Mouse (Mus musculus): ENCODE results near the gene Pxylp1.

The Pxylp1 gene

DNA sequence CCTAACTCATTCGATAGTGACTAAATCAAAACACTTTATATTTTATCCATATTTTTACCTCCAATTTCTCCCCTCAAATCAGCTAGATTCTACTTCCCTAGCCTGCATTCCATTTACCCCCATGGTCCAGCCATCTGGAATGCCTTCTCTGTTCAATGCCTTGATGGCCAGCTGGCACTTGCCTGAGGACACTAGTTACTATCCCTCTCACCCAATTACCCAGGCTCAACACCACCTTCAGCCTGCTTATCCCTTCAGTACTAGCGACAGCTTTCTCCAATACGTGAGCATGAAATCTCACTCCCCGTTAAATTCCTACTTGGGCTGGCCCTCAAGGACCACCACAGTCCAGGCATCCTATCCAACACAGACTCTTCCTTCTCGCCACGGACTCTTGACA, 2.2 kb downstream of the Pxylp1 start:
- DNase-seq = no peak

DNA sequence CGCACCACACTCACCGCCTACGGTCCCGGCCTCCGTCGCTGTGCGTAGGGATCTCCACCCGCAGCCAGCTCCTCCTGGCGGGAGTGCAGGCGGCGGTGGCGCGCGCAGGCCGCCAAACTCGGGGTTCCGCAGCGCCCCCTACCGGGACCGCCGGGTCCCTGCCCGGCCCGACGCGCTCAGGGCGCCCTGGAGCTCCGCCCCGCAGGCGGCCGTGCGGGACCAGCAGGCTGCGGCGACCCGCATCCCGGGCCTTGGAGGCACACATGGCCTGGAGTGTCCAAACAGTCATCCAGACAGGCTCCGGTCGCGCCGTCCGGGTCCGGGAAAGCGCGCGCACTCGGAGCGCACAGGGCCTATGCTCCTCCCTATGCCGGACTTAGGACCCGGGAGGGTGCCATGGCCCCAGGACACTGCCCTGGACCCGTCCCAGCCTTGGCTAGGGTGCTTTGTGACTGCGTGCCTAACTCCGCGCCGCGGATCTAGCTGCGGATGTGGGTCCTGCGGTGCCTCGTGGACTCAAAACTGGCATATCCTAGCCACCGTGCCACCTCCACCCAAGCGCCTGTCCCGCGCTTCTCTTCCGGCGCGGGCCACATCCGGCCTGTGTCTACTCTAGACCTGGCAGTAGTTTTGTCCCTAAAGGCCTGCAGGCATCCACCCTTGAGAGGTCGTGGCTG, 3.0 kb downstream of the Pxylp1 start:
- DNase-seq = peak; percentile 83 to 86

DNA sequence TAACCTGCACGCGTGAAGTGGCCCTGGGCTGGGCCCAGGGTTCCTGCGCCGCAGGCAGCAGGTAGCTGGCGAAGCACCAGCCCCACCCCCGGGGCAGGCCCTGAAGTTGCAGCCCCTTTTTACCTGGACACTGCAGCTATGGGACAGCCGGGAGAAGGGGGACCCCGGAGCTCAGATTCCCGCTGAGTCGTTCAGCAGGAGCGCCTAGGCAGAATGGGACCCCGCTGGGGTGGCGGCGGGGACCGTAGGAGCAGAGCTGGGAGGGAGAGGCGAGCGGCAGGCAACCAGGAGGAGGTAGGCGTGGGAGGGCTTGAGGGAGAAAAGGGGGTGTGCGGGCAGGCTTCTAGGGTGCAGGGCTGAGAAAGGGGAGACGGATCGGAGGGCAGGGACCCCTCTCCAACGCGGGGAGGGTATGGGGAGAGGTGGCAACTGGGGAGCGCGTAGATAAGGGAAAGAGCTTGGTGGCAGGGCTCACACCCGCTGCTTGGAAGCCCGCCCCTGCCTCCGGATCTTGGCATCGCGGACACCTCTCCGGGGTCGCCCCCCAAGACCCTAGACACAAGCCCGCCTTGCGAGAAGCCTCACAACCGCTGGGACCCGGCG, 3.6 kb downstream of the Pxylp1 start:
- DNase-seq = peak; percentile 59 to 63

DNA sequence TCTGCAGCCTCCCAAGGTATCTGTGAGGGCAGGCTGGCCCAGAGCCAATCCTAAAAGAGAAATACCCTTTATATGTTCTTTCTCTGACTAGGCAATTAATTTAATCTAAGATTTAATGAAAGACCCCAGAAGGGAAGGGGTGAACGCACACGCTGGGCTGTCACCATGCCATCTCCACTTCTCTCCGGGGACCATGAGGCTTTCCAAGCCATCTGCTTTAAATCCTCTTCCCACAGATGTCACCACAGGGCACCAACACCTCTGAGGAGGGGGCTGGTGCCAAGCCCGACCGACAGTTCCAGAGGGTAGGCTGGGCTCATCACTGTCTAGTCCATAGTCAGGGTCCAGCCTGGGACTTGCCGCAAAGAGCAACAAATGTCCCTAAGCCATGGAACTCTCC, 4.5 kb downstream of the Pxylp1 start:
- no peak for DNase-seq

DNA sequence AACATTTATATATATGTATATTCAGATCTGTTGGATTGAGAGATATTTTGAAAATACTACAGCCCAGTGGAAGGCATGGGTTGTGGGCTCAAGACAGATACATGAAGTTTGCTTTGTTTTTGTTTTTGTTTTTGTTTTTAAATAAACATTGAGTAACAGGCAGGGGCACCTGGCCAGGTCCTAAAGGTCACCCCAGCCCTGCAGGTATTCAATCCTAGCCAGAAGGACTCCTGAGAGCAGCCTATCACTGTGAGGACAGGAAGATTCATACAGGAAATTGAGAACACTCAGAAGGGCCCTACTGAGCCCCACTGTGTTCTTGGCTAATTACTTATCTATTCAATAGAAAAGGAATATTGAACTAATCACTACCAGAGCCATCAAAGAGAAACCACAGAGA, 5.0 kb downstream of the Pxylp1 start:
- DNase-seq = no peak

DNA sequence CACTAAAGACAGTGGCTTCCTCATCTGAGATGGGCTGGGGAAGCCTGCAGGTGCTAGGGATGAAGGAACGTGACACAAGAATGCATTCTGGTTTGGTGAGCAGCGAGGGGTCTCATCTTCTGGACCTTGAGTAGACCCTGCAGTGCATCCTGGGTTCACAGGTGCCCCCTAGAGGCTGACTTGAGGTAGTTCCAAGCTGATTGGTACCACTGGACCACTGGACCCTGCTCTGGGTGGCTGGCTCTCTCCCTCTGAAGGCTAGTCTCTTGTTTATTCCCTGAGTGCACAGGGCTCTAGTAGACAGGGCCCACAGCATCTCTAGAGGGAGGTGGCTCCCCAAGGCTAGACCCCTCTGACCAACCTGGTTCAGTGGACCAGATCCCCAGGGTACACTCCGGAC, 6.7 kb downstream of the Pxylp1 start:
- peak; percentile 21 to 30 for DNase-seq

DNA sequence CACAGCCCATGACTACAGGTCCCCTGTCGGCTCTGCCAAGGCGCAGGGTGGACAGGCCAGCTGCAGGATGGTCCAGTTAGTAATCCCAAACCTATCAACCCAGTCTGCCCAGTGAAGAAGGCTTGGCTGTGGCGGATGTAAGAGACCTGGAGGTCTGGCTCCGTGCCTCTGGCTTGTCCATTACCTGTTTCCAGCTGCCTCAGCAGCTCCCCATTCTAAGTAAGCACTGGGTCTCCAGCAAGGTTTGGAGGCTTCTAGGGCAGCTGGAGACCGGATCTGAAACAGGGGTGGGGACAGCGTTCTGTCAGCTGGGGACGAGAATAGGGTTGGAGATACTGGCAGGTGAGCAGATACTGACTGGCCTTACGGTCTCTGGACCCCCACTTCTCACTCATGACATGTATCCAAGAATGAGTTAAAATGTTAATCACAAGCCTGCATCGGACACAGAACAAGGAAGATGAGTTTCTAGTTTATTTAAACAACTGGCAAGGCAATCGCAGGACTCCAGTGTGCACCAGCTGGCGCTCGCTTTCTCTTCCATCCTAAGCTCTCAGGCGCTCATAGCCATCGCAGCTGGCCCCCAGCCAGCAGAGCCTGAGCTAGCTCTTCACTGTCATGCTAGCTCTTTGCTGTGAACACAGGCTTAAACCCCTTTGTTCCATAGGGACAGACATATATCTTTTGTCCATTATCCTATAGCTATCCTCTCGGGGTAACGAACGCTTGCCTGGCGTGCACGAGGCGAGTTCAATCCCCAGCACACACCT, 9.8 kb downstream of the Pxylp1 start:
- DNase-seq = no peak

DNA sequence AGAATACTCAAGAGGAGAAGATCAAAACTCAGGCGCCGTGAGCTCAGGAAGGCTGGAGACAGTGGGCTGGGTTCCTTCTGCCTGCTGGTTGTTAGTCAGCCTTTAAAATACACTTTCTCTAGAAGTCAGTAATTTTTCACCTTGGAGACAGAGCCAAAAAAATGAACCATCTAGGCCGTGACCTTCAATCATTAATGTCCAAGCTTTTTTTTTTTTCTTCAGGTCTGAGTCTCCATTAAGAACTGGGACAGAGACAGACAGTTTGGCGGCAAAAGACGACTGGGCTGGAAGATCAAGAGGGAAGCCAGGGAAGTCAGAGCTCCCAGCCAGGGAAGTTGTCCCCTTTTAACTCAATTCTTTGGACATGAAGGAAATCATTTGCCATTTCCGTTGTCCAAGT, 10.6 kb downstream of the Pxylp1 start:
- no peak for DNase-seq

DNA sequence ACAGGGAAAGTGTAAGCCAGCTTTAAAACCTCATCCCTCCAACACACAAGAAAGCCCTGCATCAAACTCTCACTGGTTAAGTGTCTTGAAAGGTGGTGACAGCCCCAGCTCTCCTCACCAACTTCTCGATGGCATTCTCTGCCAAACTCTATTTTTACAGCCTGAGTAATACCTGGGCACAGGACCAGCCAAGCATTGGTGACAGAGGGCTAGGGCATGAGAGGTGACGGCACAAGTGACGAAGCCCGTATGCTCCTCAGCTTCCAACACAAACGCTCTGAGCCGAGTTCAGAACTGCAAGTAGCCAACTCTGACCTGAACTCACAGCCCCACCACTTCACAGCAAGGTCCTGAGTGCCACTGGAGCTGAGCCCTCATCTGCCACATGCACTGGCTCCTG, 13.4 kb downstream of the Pxylp1 start:
- no peak for DNase-seq

DNA sequence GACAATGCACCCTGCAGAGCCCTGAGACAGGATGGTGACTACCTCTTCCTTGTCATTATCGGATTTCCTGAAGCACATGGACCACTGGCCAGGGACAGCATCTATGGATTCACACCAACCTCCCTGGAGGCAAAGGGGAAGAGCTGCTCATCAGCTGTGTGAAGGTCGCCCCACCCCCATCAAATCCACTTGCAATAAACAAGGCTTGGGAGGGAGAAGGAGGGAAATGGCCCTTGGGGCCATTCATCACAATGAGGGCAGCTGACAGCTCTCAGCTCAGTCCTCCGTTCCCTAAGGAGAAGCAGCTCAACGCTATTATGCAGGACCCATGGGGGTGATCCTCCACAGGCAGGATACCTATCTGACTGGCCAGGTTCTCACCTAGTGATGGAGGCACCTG, 14.0 kb downstream of the Pxylp1 start:
- DNase-seq = no peak

DNA sequence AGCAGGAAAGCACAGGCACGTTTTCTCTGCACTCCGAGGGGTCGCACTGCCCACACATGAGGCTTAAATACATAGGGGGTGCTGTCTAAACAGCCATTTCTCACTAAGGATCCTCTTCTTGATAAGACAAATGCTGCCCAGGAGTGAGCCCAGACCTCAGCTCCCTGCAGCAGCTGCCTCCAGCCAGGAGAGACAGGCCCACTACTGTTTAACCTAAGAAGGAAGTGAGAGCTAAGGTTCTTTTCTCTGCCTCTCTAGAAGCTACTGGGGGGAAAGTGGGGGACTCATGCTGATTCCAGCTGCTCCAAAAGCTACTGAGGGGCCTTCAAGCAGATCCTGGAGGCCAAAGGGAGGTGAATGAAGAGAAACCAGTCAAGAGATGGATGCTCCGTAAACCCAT, 16.8 kb downstream of the Pxylp1 start:
- no peak for DNase-seq

DNA sequence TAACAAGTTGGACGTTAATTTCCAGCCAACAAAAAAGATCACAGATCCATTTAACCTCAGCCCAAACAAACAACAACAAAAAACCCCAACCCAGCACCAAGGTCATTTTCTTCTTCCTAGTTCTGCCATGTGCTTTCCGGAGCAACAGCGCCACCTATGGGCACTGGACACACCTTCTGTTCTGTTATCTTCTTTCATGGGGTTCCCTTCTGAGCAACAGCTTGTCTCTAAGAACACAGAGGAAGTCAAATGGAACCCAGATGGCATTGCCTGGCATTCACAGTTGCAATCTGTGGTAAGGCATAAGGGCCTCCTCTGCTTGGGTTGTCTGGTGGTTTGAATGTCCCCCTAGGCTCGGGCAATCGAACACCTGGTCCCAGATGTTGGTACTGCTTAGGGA, 19.4 kb downstream of the Pxylp1 start:
- DNase-seq = peak in 1 of 2 experiments; percentile 13

DNA sequence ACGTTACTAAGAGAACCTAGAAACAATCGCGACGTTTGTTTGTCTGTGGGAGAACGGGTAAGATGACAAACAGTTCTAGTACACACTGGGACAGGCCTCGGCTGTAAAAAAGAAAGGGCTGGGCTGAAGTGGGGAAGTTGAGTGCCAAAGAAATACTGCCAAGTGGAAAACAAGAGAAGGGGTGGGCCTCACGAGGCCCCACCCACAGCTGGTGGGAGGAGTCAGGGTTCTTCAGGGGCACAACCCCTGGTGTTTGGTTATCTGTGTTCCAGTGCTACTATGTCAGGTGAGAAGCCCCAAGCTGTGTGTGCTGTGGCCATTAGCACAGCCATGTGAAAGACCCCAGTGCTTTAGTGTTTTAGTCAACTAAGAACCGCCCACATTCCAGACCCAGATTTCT, 22.4 kb downstream of the Pxylp1 start:
- no peak for DNase-seq

DNA sequence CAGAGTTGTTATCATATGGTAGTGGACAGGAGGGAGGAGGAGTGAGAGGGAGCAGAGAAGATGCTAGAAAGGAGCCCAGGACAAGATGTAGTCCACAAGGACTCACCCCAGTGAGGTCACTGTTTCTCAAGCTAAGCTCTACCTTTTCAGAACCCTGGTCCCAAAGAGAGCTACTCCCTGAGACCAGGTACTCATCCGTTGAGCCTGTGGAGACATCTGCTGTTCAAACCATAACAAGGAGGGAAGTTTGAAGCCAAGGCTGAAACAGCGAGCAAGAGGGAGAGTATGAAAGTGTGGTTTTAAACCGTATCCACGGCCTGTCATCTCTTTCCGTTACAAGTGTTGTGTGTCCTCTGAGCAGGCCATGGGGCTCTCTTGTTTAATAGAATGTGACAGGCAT, 22.9 kb downstream of the Pxylp1 start:
- no peak for DNase-seq

DNA sequence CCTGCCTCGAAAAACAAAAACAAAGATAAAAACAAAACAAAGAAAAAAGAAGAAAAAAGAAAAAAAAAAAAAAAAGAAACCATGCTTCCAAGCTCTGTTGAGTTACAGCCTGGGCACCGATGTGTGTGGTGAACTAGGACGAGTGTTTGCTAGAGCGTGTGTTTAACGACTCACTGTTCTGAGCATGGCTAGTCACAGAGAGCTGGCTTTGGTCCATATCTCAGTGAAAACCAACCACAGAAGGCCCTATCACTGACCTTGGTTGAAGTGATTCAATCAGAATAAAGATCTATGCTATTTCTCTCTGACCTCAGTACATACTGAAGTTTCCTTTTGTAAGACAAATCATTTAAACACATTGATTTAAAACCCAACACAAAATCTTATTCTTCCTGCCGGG, 23.9 kb downstream of the Pxylp1 start:
- DNase-seq = no peak

DNA sequence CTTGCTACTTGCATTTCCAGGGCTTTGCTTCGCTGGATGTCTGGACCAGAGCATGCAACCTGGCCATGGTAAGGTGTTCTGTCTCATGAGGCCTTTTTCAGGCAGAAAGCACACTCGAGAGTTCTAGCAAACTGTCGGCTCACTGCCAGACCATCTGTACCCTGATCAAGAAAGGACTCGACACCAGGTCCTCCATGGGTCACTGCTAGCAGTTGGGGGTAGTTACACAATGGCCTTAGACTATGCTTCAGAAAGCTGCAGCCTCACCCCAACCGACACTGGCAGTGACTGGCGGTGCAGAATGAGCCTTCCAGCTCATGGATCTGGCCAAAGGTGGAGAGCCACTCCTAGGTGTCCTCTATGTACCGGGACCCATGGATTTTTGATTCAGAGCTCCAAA, 25.3 kb downstream of the Pxylp1 start:
- DNase-seq = no peak

DNA sequence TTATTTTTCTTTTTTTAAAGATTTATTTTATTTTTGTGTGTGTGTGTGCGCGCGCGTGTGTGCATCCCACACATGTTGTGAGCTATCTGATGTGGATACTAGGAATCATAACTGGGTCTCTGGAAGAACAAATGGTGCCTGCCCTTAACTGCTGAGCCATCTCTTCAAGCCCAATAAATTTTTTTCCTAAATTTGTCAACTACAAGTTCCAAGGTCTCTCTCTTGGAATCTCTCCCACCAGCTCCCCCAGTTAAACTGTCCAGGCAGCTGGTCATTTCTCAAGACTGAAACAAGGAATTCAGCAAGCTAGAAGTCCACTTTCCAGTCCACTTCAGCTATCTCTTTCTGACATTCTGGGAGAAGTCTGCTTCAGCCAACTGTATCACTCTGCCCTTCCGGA, 26.3 kb downstream of the Pxylp1 start:
- DNase-seq = no peak

DNA sequence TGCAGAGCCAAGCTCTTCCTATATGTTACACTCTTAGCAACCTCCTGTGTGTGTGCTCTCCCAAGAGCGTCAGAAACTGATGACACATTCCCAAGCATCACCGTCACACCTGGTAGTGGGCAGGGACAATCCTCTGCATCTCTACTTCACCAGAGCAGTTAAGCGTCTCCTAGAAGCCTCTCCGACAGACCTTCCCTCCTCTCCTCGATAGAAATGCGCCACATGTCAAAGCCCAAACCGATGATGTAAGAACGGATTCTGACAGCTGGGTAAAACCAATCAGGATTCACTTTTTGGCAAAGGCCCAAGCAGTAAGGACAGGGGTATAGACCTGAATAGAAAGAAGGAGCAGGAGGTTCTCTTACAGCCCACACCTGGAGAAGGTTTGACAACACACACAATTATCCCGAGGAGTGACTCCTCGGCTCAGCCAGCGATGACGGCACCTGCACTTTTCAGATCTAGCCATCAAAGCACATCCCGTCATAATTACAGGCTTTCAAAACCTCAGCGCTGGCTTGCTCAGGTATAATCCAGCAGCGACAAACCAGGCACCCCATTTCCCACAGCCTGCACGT, 26.9 kb downstream of the Pxylp1 start:
- DNase-seq = no peak

DNA sequence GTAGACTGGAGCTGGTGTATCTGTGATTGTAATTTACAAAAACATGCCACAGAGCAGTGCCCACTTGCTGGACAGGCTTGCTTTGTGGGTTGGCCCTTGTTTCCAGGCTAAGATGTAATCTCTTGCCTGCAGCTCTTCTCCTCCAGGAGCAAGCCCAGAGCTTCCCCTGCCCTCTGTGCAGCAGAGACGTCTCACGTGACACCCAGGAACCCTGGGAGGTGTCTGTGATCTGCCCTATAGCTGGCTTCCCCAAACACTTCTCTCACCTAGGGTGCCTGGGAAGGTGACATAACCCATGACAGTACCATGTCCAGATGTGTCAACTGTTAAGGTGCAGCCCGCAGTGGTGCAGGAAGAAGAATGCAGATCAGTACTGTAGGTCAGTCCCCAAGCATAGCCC, 28.9 kb downstream of the Pxylp1 start:
- no peak for DNase-seq

DNA sequence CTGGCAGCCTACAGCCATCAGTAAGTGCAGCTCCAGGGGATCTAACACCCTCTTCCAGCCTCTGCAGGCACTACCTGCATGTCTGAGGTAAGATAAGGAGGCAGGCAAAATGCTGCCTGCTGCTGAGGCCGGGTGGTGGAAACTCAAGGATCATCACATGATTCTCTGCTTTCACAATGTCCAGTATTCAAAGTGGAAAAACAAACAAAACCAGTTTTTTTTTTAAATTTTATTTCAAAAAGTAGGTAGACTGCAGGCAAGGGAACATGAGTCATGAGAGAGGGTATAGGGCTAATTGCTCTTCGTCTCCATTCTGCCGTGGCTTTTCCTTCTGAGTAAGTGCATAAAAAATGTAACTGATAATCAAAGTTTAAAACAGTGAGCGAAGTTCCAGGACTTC, 29.6 kb downstream of the Pxylp1 start:
- no peak for DNase-seq

DNA sequence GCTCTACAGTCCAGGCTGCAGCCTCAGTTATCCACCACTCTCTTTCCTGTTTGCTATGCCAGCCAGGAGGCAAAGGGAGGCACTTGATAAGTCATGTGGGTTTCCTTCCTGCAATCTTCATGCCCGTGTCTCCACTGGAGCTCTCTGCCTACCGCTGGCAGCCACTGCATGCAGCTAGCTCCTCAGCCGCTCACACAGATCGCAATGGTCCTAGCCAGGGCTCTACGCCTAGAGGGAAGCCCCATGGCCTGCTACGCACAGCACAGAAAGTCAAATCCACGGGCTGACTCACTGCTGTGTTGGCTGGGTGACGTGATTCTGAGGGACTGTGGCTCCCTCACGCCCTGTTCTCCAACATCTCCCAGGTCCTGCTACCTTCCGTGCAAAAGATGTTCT, 31.4 kb downstream of the Pxylp1 start:
- no peak for DNase-seq

DNA sequence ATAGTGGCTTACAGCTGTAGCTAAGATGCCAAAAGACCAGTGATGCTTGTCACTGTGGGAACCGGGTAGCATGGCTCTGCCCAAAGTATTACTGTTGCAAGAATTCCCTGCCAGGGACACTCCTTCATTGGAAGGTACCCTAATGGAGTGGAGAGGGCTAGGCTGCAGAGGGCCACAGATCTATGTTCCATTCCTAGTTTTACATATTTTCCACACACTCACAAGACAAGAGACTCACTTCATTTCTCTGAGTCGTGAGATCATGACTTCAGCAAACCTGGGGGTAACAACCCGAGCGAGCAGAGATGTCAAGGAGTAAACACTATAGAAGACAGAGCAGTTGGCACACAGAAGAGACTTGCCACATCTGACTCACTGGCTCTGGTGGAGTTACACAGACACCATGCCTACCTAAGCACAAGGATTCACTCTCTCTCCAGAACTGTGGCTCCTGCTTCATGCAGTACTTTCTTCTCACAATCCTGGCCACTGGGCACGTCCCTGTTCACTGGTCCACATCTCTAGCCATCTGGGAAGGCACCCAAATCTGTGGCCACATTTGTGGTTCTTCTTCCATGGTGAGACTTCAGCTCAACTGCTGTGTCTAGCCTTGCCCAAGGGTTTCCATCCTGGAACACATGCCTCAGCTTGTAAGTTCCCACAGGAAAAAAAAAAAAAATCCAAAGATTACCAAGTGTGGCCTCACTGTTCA, 31.9 kb downstream of the Pxylp1 start:
- DNase-seq = no peak

DNA sequence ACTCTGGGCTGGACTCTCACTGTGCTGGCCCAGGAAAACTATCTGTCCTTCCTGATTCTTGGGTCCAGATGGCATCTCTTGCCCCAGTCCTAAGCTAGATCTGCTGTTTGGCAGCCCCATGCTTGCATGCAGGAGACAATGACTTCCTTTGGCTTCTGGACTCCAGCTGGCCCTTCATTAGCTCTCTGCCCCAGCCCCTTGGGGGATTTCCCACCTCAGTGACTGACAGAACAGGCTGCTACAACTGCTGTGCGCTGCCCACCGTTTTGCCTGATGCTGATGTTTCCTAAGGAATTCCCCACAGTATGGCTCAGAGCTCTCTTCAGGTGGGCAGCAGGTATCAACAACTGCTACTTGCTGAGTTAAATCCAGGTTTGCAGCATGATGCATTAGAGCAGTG, 33.4 kb downstream of the Pxylp1 start:
- DNase-seq = no peak

All from thymus, postnatal 36 days (tissue).